Mouse (Mus musculus): Measurements from ENCODE around the gene Kcnab1. TPM values are rescaled to one million over a fixed set of nuclear protein-coding genes. Genes with fewer than 3 reads are reported as not detected.

The Kcnab1 gene
- polyA plus RNA-seq, 1 experiment from 2014 or later = 3.3 TPM

DNA sequence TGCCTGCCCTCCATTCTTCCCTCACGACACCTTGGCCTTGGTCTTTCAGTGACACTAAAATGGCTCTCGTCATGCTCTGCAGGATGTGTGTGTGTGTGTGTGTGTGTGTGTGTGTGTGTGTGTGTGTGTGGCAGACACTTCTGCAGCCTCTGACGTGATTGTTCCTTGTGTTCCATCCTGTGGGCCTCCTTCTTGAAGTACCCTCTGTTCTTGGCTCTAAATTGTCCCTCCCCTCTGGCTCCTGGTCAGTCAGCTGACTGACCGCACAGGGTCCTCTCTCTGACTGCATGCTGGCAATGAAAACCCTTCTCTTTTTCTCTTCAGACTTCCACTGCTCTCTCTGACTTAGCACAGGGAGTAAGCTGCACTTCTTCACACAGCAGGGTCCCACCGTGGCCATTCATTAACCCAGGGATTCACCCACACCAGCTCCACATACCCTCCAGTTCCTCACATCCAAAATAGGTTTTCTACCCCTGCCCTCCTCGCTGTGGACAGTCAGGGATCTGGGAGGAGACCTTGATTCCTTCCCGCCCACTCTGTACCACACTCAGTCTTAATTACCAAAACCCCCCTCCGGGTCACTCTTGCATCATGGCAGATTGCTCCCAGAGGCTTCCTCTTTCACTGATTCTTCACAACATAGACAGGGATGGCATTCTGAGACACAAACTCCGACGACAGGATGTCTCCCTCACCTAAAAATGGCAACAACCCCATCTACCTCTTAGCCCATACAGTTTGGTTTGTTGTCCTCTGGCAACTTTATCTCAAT lies 244.3 kb downstream of the Kcnab1 start:
- 64% methylated on average over 10 of the region's 10 CpGs for WGBS
- no peak overlapping the region; the same call in 1 of the 2 replicates for H3K27ac ChIP-seq (ENCODE audit: poor library complexity, severe bottlenecking)
- no peaks in the 10 kb centered on the region for H3K27me3 ChIP-seq (replicated peaks)
- peaks cover 19% of the 10 kb centered on the region for H3K4me1 ChIP-seq (replicated peaks)
- H3K4me3 ChIP-seq = no peak overlapping the region
- H3K9me3 ChIP-seq (replicated peaks) = no peaks in the 10 kb centered on the region
- no peak for ATAC-seq (ENCODE audit: insufficient number of reproducible peaks, low FRiP score)
- no peak overlapping the region for H3K9ac ChIP-seq
- H3K4me2 ChIP-seq = no peak overlapping the region
- no peaks in the 10 kb centered on the region for H3K36me3 ChIP-seq

DNA sequence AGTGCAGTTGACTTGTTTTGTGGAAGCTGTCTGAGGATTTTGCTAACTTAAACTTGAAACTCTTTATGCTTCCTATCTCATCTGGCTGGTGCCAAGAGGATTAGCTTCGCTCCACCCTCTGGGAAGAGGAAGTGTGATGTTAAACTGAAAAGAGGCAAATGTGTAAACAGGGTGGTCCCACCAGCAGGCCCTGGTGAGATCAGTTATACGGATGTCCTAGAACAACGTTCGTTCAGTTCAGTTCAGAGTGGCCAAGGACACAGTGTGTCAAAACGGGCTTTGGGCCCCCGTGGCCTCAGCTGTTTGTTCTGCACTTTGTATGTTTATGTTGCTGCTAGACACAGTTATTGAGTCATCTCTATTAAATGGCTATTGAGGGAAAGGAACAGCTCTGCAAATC lies 246.3 kb downstream of the Kcnab1 start:
- H3K4me2 ChIP-seq = no peak overlapping the region
- no peak overlapping the region for H3K27ac ChIP-seq (ENCODE audit: poor library complexity, severe bottlenecking)
- H3K9ac ChIP-seq = no peak overlapping the region
- ATAC-seq (ENCODE audit: insufficient number of reproducible peaks, low FRiP score) = no peak
- H3K4me1 ChIP-seq (replicated peaks) = peaks cover 27% of the 10 kb centered on the region
- H3K9me3 ChIP-seq (replicated peaks) = no peaks in the 10 kb centered on the region
- WGBS = 61% methylated on average over 6 of the region's 6 CpGs
- no peaks in the 10 kb centered on the region for H3K36me3 ChIP-seq
- H3K4me3 ChIP-seq = no peak overlapping the region
- no peaks in the 10 kb centered on the region for H3K27me3 ChIP-seq (replicated peaks)

DNA sequence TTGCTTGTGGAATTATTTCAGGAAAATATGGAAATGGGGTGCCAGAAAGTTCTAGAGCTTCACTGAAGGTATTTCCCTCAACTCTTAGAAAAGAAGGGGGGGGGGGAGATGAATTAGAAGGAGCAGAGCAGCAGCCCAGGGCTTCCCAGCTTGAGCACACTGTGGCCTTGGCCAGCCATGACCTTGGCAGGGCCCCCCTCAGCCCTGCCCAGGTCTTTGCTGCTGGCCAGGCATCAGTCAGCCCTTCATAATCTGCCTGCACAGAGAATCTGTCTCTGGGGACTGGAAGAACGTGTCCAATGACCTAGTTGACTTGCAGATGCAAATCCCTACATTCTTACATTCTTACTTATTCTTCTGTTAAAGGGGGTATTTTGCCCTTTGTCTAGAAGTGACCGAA lies 249.1 kb downstream of the Kcnab1 start:
- Histone ChIP-seq H3K27ac (ENCODE audit: poor library complexity, severe bottlenecking) (no peak overlapping the region), H3K4me3 (no peak overlapping the region), H3K9me3 (replicated peaks) (no peaks in the 10 kb centered on the region), H3K9ac (no peak overlapping the region), H3K4me2 (no peak overlapping the region), H3K4me1 (replicated peaks) (peaks cover 30% of the 10 kb centered on the region), H3K36me3 (no peaks in the 10 kb centered on the region; the same call in 1 of the 2 replicates), H3K27me3 (replicated peaks) (no peaks in the 10 kb centered on the region)
- 57% methylated on average over 2 of the region's 2 CpGs for WGBS
- ATAC-seq (ENCODE audit: insufficient number of reproducible peaks, low FRiP score) = no peak

DNA sequence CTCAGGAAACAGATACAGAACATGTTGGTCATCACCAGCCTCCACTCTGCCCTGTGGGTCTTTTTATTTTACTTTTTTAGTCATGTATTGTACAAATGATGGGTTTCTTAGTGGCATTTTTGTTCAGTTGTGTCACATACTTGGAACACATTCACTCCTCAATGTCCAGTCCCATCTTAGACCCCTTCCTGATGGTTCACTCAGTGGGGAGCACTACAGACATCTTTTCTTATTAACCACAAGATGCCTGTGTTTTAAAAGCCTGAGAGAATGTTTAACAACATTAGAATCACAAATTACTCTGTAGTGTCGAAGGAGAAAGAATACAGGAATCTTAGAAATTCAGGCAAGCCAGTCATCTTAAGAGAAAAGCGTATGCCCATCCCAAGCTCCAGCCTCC lies 249.7 kb downstream of the Kcnab1 start:
- Histone ChIP-seq H3K36me3 (no peaks in the 10 kb centered on the region; the same call in 1 of the 2 replicates), H3K4me2 (no peak overlapping the region), H3K27me3 (replicated peaks) (no peaks in the 10 kb centered on the region), H3K4me3 (no peak overlapping the region), H3K27ac (ENCODE audit: poor library complexity, severe bottlenecking) (no peak overlapping the region), H3K9ac (no peak overlapping the region), H3K4me1 (replicated peaks) (peaks cover 29% of the 10 kb centered on the region), H3K9me3 (replicated peaks) (no peaks in the 10 kb centered on the region)
- WGBS = 87% methylated on average over 2 of the region's 2 CpGs
- no peak for ATAC-seq (ENCODE audit: insufficient number of reproducible peaks, low FRiP score)

DNA sequence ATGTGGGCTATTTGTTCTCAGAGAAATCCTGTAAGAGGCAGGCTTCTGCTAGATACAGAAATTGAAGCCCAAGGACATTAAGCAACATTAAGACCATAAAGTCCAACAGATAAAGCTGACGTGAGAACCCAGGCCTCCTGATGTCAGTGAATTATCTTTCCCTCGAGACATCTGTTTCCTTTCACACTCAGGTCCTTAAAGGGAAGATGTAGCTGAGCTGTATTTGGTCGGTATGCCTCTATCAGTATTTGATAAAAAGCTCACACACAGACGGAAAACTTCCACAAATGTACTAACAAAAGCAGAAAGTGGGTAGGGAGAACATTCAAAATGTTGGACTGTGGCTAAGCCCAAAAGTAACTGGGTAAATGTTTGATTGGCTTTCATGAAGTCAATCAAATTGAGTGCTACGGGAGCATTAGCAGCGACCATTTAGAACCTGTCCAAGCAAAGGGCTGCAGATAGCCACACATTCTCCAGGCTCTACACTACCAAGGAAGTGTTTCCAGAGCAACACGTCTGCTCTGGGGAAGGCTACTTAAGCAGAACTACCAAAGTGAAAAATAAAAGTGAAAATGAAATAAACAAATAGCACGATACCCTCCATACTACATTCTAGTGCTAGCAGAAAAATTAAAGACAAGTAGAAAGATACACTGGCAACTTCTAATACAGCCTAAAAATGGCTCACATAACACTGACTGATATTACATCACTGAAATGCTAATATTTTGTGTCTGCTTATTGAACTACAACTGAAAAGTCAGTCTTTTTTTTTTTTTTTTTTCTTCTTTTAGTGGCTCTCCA lies 251.2 kb downstream of the Kcnab1 start:
- H3K27me3 ChIP-seq (replicated peaks) = no peaks in the 10 kb centered on the region
- peak overlapping the region; percentile 69 for H3K27ac ChIP-seq (ENCODE audit: poor library complexity, severe bottlenecking)
- peak; percentile 75; the same call in 1 of the 2 replicates for ATAC-seq (ENCODE audit: insufficient number of reproducible peaks, low FRiP score)
- no peaks in the 10 kb centered on the region; the same call in 1 of the 2 replicates for H3K36me3 ChIP-seq
- no peak overlapping the region for H3K9ac ChIP-seq
- no peak overlapping the region for H3K4me3 ChIP-seq
- no peaks in the 10 kb centered on the region for H3K9me3 ChIP-seq (replicated peaks)
- 9% methylated on average over 8 of the region's 8 CpGs for WGBS
- H3K4me1 ChIP-seq (replicated peaks) = peaks cover 30% of the 10 kb centered on the region
- peak overlapping the region; percentile 53 for H3K4me2 ChIP-seq

DNA sequence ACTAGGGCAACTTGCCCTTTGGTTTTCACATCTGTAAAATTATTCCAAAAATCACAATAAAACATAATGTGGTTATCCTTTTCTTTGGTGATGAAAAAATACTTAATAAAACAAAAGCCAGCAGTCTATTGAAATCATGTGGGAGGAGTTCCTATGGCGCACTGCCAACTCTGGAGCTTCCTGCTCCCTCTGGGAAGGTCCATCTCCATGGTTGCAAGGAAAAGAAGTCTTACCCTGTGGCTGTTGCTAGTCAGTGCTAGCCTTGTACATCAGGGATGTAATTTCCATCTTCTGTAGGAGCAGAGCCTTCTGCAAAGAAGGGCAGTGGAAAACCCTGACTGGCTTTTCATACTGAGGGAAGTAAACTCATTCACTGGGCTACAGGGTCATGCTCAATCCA lies 254.3 kb downstream of the Kcnab1 start:
- WGBS = 89% methylated on average over 1 of the region's 1 CpGs
- no peak overlapping the region for H3K4me3 ChIP-seq
- H3K4me2 ChIP-seq = no peak overlapping the region
- H3K4me1 ChIP-seq (replicated peaks) = peaks cover 22% of the 10 kb centered on the region
- peaks cover 7% of the 10 kb centered on the region; the same call in 1 of the 2 replicates for H3K36me3 ChIP-seq
- no peak overlapping the region for H3K27ac ChIP-seq (ENCODE audit: poor library complexity, severe bottlenecking)
- no peaks in the 10 kb centered on the region for H3K9me3 ChIP-seq (replicated peaks)
- no peak overlapping the region for H3K9ac ChIP-seq
- no peak for ATAC-seq (ENCODE audit: insufficient number of reproducible peaks, low FRiP score)
- no peaks in the 10 kb centered on the region for H3K27me3 ChIP-seq (replicated peaks)

DNA sequence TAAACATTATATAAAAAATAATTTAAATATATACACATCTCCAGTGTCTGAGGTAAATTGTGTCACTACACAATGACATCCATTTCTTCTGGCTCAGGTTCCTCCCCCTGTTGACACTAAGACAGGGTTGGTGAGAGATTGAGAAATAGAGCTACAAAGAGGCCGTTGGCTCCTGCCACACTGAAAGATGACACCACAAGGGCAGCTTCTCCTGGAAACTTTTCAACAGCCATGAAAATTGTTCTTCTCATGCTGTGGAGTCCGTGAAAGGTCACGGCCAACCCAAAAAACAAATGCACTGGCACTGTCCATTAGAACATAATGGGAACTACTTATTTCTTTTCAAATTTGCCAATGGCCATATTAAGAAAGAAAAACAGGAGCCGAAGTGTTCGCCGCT lies 256.0 kb downstream of the Kcnab1 start:
- WGBS = 66% methylated on average over 6 of the region's 6 CpGs
- H3K36me3 ChIP-seq = peaks cover 15% of the 10 kb centered on the region
- no peak overlapping the region for H3K4me3 ChIP-seq
- no peaks in the 10 kb centered on the region for H3K9me3 ChIP-seq (replicated peaks)
- H3K9ac ChIP-seq = no peak overlapping the region
- H3K27ac ChIP-seq (ENCODE audit: poor library complexity, severe bottlenecking) = no peak overlapping the region
- H3K4me2 ChIP-seq = no peak overlapping the region
- peaks cover 16% of the 10 kb centered on the region for H3K4me1 ChIP-seq (replicated peaks)
- H3K27me3 ChIP-seq (replicated peaks) = no peaks in the 10 kb centered on the region
- ATAC-seq (ENCODE audit: insufficient number of reproducible peaks, low FRiP score) = no peak

DNA sequence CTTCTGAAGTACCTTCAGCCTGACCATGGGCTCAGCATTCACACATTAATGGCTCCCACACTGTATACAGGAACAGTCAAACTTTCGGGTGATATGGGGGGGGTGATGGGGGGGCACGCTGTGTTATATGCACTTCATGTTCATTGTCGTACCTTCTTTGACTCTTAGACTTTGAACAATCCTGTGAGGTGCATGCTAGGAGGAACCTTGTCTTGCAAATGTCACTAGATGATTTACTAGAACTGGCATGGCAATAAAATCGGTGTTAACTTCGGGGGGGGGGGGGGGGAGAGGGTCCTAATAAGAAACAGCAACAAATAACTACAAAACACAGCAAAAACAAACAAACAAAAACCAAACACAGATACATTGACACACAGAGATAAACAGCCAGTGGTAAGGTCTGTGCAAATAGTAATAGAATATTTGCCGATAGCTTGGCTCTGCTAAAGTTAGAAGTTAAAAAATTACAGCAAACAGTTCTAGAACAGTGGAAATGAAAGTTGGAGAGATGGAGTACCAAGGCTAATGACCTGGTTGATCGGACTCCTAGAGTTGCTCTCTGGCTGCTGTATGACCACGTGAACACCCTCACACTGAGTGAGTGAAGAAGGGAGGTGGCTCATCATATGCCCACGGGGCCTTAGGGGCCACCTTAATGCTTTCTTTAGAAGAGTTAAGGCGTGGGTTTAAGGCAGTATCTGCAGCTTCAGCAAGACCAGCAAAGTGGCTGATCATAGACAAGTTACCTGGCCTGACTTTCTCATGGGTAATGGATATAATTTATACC lies 256.9 kb downstream of the Kcnab1 start:
- no peak overlapping the region for H3K9ac ChIP-seq
- H3K4me2 ChIP-seq = no peak overlapping the region
- H3K9me3 ChIP-seq (replicated peaks) = no peaks in the 10 kb centered on the region
- H3K27ac ChIP-seq (ENCODE audit: poor library complexity, severe bottlenecking) = no peak overlapping the region
- peaks cover 23% of the 10 kb centered on the region for H3K36me3 ChIP-seq
- H3K4me3 ChIP-seq = no peak overlapping the region
- 88% methylated on average over 10 of the region's 10 CpGs for WGBS
- H3K4me1 ChIP-seq (replicated peaks) = peaks cover 9% of the 10 kb centered on the region
- H3K27me3 ChIP-seq (replicated peaks) = no peaks in the 10 kb centered on the region
- ATAC-seq (ENCODE audit: insufficient number of reproducible peaks, low FRiP score) = no peak

DNA sequence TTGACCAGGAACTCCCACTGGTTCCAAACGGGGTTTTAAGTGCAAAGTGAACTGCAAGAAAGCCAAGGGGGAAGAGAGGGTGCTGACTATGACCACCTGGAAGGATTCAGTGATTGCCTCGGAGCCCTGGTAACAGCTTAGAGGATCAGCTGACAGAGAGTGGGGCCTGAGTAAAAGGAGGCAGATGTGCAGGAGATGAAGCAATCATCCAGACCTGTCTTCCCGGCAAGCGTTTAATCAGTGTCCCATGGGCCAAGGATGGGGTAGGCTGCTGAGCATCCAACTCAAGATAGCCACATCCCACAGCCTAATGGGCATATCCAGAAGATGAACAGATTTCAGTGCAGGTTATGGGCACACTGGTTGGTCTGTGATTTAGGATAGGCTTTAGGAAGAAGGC lies 258.8 kb downstream of the Kcnab1 start:
- H3K4me2 ChIP-seq = no peak overlapping the region
- H3K9ac ChIP-seq = no peak overlapping the region
- H3K4me3 ChIP-seq = no peak overlapping the region
- no peak for ATAC-seq (ENCODE audit: insufficient number of reproducible peaks, low FRiP score)
- 0 out of 2 replicates have a peak, but pooled peaks cover 4% of the 10 kb centered on the region for H3K4me1 ChIP-seq (replicated peaks)
- 63% methylated on average over 4 of the region's 4 CpGs for WGBS
- H3K9me3 ChIP-seq (replicated peaks) = no peaks in the 10 kb centered on the region
- no peaks in the 10 kb centered on the region for H3K27me3 ChIP-seq (replicated peaks)
- H3K36me3 ChIP-seq = peaks cover 39% of the 10 kb centered on the region
- H3K27ac ChIP-seq (ENCODE audit: poor library complexity, severe bottlenecking) = no peak overlapping the region

DNA sequence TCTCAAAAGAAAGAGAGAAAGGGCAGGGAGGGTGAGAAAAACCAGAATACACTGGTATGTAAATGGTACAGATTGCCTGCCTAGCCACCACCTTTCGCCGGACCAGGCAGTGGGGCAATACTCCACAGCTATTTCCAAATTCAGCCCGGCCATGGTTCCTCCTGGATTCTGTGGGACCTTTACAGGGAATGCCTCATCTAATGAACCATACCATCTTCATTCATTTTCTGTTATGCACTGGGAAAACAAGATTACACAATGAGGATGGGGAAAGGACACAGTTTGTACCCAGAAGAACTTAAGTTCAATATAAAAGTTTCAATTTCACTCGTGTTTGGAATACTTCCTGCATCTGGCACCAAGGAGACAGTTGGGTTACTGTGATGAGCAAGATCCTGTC lies 263.4 kb downstream of the Kcnab1 start:
- no peaks in the 10 kb centered on the region for H3K9me3 ChIP-seq (replicated peaks)
- no peak overlapping the region for H3K9ac ChIP-seq
- no peak overlapping the region for H3K27ac ChIP-seq (ENCODE audit: poor library complexity, severe bottlenecking)
- no peak overlapping the region for H3K4me3 ChIP-seq
- H3K27me3 ChIP-seq (replicated peaks) = no peaks in the 10 kb centered on the region
- H3K4me2 ChIP-seq = no peak overlapping the region
- peaks cover 16% of the 10 kb centered on the region for H3K4me1 ChIP-seq (replicated peaks)
- no peak for ATAC-seq (ENCODE audit: insufficient number of reproducible peaks, low FRiP score)
- 72% methylated on average over 4 of the region's 4 CpGs for WGBS
- peaks cover 50% of the 10 kb centered on the region for H3K36me3 ChIP-seq
